Mouse (Mus musculus) frontal cortex, postnatal 14 days (tissue): Measurements from ENCODE around the gene Rab3c.
A peak's percentile ranks its signal among the peaks of the same experiment; 100 is the strongest.

ENCODE experiments used
- DNase-seq, 2 experiments: peaks; one replicate each; pipeline ENCODE4 v3.0.0; 2022; ENCODE audit warnings: low spot score in 2 of 2

The Rab3c gene

GRCm38 (mm10) chr13:110094998-110095397 lies 185.8 kb downstream of the Rab3c start:
- no peak for DNase-seq

- no peak for DNase-seq
Measured at GRCm38 (mm10) chr13:110093720-110094685, 186.8 kb downstream of the Rab3c start.

- no peak for DNase-seq
Measured at GRCm38 (mm10) chr13:110083961-110084360, 196.8 kb downstream of the Rab3c start.

- DNase-seq = no peak
Measured at GRCm38 (mm10) chr13:110081174-110081573, 199.6 kb downstream of the Rab3c start.

- DNase-seq = no peak
Measured at GRCm38 (mm10) chr13:110075587-110075986, 205.2 kb downstream of the Rab3c start.

GRCm38 (mm10) chr13:110074180-110074579 lies 206.6 kb downstream of the Rab3c start:
- DNase-seq = no peak

GRCm38 (mm10) chr13:110067149-110067548 lies 213.6 kb downstream of the Rab3c start:
- DNase-seq = no peak

GRCm38 (mm10) chr13:110066674-110067073 lies 214.1 kb downstream of the Rab3c start:
- DNase-seq = no peak

GRCm38 (mm10) chr13:110062835-110063411 lies 217.9 kb downstream of the Rab3c start:
- peak in 1 of 2 experiments; percentile 58 for DNase-seq

GRCm38 (mm10) chr13:110062288-110062687 lies 218.5 kb downstream of the Rab3c start:
- no peak for DNase-seq

- DNase-seq = no peak
Measured at GRCm38 (mm10) chr13:110054538-110054937, 226.3 kb downstream of the Rab3c start.

GRCm38 (mm10) chr13:110048767-110049434 lies 231.9 kb downstream of the Rab3c start:
- no peak for DNase-seq

- no peak for DNase-seq
Measured at GRCm38 (mm10) chr13:110044418-110044817, 236.4 kb downstream of the Rab3c start.

GRCm38 (mm10) chr13:110039779-110040498 lies 240.9 kb downstream of the Rab3c start:
- peak in 1 of 2 experiments; percentile 38 for DNase-seq

- DNase-seq = no peak
Measured at GRCm38 (mm10) chr13:110039170-110039569, 241.6 kb downstream of the Rab3c start.

- no peak for DNase-seq
Measured at GRCm38 (mm10) chr13:110038521-110038920, 242.3 kb downstream of the Rab3c start.

GRCm38 (mm10) chr13:110034885-110035284 lies 245.9 kb downstream of the Rab3c start:
- no peak for DNase-seq

GRCm38 (mm10) chr13:110034041-110034440 lies 246.8 kb downstream of the Rab3c start:
- DNase-seq = no peak

GRCm38 (mm10) chr13:110031886-110032285 lies 248.9 kb downstream of the Rab3c start:
- DNase-seq = no peak

- no peak for DNase-seq
Measured at GRCm38 (mm10) chr13:110031061-110031460, 249.7 kb downstream of the Rab3c start.

- no peak for DNase-seq
Measured at GRCm38 (mm10) chr13:110024381-110025161, 256.2 kb downstream of the Rab3c start.
